Mouse (Mus musculus): ENCODE results near the gene Dnajb7.
A peak's percentile ranks its signal among the peaks of the same experiment; 100 is the strongest.

The Dnajb7 gene

GRCm38 (mm10) chr15:81365246-81365645, 42.9 kb downstream of the Dnajb7 start:
- DNase-seq (ENCODE audit: low read depth, low spot score) = no peak

- no peak for DNase-seq (ENCODE audit: low read depth, low spot score)
Observed at GRCm38 (mm10) chr15:81364271-81364670, 43.8 kb downstream of the Dnajb7 start.

DNA sequence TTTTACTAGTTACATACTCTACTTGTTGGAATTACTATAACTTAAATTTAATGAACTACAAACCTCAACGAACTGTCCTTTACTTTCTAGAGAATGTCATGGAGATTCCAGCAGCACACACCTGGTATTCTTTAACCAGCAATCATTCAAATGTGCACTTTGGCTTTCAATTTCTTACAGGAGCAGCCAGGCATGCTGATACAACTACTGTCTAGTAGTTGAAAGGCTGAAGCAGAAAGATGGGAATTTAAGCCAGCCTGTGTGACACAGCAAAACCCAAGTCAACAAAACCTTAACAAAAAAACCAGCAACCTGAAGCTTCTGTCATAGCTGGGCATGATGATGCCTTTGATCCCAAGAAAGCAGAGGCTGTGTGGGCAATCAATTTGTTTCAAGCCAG, 45.6 kb downstream of the Dnajb7 start:
- DNase-seq (ENCODE audit: low read depth, low spot score) = no peak

DNA sequence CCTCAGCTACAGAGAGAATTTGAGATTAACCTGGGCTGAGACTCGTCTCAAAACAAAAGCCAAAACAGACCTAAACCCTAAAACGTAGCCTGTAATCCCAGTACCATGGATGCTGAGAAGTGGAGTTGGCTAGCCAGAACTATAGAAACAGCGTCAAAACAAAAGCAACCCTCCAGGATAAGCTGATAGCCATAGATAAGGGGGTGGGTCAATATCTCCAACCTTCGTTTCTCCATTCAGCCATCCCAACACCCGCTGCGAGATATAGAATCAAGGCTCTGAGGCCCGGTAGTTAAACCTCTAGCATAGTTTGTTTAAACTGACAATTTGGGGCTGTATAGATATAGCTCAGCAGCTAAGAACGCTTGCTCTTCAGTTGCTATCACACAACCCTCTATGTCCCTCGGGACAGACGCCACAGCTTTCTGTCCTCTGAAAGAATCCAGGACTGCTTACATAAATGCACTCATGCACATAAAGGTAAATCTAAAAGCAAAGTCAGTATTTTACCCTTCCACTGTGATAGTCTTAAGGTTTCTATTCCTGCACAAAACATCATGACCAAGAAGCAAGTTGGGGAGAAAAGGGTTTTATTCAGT, 46.6 kb downstream of the Dnajb7 start:
- DNase-seq (ENCODE audit: low read depth, low spot score) = no peak

DNA sequence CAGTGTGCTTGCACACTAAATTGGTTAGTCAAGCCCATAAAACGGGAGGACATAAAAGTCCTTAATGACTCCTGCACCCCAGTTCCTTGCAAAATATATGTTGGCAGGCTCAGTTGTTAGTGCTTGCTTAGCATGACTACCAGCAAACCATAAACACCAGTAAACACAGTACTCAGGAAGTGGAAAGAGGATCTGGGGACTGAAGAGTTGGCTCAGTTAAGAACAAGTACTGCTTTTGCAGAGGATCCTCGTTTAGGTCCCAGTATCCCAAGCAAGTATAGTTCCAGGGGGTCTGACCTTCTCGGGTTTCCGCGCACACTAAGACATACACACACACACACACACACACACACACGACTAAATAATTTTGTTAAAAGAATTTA, 47.1 kb downstream of the Dnajb7 start:
- no peak for DNase-seq (ENCODE audit: low read depth, low spot score)

- DNase-seq (ENCODE audit: low read depth, low spot score) = peak; percentile 93
Observed at GRCm38 (mm10) chr15:81360345-81361021, 47.6 kb downstream of the Dnajb7 start, which contains the start of gene Slc25a17. Slc25a17 (minus strand) TSS chr15:81360812.

DNA sequence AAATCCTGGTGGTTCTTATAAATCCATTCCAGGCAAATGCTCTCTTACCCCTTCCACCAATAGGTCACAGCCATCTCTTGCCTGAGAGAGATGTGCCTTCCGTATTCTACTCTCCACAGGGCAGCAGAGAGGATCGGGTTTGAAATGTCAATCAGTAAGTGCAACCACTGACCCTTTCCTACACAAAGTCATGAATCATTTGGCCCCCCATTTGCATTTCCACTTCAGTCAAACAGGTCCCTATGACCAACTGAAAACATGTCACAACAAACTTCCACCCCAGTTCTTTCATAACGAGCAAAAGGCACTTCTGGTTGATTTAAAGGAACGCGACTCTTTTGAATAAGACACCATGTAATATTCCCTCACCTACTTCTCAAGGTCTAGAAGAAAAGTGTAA, 48.7 kb downstream of the Dnajb7 start:
- DNase-seq (ENCODE audit: low read depth, low spot score) = no peak

- DNase-seq (ENCODE audit: low read depth, low spot score) = no peak
Observed at GRCm38 (mm10) chr15:81358943-81359342, 49.2 kb downstream of the Dnajb7 start.

GRCm38 (mm10) chr15:81356946-81357345, 51.2 kb downstream of the Dnajb7 start:
- DNase-seq (ENCODE audit: low read depth, low spot score) = no peak

Data from skeletal muscle tissue, adult 2 months (tissue).